Mouse (Mus musculus): ENCODE data around the gene Ano1.

Gene Ano1

DNA sequence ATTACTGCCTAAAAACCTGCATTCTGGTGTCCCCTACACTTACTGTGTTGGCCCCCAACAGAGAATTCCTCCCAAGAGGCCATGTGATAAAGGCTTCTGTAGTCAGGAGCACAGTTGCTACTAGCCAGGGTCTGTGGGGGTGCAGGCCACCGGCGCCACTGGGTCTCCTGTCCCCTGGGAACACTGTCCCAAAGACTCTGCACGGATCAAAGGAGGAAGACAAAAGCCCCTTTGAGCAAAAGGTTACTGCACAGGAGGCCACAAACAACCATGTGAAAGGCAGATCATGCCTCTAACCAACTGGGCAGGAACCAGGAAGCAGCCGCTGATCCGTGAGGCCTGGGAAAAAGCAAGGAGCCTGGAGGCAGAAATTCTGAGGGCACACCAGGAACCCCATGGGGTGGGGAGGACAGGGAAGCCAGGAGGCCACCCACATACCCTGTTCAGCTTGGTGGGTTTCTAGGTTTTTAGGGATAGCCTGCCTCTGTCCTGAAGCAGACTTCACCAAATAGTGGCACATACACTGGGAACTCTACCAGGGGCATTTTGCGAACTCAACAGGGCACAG, 151.4 kb downstream of the Ano1 start:
- in situ Hi-C loops (cut with MboI; ENCODE audit: unreplicated experiment in 2 of 2): no loop called here

DNA sequence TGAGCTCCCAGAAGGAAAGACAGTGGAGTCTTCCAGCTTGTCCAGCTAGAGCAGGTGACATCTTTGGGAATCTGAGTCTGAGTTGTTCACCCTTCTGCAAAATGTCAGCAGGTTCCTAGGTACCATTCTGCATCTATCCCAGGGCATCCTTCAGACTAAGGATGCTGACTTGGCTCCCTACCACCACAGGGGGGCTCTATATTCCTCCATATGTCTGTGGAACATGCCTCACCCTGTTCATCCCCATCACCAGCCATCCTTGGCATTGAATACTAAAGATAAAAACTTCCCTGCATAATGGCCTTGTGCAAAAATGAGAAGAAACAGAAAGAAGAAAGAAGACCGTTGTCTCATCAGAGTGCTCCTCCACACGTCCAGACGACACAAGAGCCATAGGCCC, 162.3 kb downstream of the Ano1 start:
- in situ Hi-C loops (cut with MboI; ENCODE audit: unreplicated experiment in 2 of 2): loop anchor here (5.0 to 25.0 kb wide), 4 partner anchors 188 to 755 kb away; no protein-coding TSS in a partner anchor

DNA sequence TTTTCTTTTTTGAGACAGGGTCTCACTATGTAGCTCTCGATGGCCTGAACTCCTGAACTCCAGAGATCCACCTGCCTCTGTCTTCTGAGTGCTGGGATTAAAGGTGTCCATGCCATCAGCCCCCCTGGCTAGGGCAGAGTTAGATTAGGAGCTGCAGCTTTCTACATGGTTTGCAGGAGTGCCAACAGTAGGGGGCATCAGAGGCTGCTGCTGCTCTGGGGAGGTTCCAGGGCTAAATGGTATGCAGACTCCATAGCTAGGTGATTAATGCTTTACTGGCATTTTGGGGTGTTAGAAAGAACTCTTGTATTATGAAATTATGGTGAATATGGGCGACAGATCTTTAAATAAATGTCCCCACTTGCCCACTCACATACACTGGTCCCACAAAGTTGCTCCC, 164.5 kb downstream of the Ano1 start:
- in situ Hi-C loops (cut with MboI; ENCODE audit: unreplicated experiment in 2 of 2): loop anchor here (5.0 to 25.0 kb wide), 4 partner anchors 190 to 752 kb away; no protein-coding TSS in a partner anchor

DNA sequence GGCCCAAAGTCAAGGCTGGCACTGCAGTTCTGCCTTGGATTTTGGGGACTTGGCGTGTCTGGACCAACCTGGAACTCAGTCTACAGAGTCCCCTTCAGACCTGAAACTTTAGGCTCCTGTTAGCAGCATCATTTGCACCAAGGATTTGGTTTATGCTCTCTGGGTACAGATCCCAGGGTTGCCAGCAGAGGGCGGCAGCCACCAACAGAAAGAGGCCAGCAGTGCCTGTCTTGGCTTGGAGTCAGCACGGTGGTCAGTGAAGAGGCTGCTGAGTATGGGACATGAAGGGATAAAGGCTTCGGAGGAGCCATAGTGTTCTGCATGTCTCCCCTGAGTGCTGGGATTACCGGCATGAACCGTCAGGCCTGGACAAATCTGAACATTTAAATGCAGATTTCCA, 166.1 kb downstream of the Ano1 start:
- in situ Hi-C loops (cut with MboI; ENCODE audit: unreplicated experiment in 2 of 2): loop anchor here (5.0 to 25.0 kb wide), 4 partner anchors 192 to 751 kb away; no protein-coding TSS in a partner anchor

DNA sequence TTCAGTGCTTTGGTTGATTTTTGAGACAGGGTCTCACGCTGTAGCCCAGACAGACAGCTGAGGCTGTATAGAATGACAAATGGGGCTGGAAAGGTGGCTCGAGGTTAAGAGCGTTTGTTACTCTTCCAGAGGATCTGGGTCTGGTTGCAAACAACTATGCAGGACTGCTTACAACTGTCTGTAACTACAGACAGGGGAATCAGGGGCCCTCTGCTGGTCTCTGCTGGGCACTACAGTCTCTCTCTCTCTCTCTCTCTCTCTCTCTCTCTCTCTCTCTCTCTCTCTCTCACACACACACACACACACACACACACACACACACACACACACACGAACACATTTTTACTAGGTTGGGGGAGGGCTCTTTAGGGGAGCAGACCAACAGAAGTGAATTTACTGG, 168.2 kb downstream of the Ano1 start:
- in situ Hi-C loops (cut with MboI; ENCODE audit: unreplicated experiment in 2 of 2): loop anchor here (5.0 to 25.0 kb wide), 8 partner anchors 194 to 749 kb away; partner anchors contain the start of gene LTO1 (in 1 of the 2)

DNA sequence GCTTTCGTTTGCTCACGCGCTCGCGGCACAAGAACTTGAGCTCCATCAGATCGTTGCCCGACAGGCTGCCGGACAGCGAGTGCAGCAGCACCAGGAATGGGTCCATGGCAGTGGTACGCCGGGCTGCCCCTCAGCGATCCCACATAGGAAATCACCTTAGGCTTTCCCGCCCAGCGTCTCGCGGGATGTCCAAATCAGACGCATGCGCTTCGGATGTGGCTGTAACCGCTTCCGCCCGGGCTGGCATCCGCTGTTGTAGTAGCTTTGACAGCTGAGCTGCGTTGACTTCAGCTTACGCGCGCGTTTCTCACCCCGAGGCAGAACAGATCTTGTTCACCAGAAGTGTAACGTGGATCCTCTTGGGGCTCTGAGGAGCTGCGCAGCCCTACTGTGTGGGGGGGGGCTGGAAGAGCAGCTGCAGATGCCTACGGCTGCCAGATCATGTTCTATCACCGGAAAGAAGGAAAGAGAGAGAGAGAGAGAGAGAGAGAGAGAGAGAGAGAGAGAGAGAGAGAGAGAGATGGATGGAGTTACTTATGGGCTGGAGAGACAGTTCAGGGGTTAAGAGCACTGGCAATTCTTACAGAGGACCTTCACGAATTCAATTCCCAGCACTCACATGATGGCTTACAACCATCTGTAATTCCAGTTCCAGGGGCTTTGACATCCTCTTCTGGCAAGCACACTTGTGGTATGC, 169.3 kb downstream of the Ano1 start, which contains the start of gene Fadd:
Gene Fadd, minus strand, starts transcription at position 180 of the 697 bp plus-strand sequence.
- in situ Hi-C loops (cut with MboI; ENCODE audit: unreplicated experiment in 2 of 2): loop anchor here (5.0 to 25.0 kb wide), 8 partner anchors 195 to 748 kb away; partner anchors contain the start of gene LTO1 (in 1 of the 2)

DNA sequence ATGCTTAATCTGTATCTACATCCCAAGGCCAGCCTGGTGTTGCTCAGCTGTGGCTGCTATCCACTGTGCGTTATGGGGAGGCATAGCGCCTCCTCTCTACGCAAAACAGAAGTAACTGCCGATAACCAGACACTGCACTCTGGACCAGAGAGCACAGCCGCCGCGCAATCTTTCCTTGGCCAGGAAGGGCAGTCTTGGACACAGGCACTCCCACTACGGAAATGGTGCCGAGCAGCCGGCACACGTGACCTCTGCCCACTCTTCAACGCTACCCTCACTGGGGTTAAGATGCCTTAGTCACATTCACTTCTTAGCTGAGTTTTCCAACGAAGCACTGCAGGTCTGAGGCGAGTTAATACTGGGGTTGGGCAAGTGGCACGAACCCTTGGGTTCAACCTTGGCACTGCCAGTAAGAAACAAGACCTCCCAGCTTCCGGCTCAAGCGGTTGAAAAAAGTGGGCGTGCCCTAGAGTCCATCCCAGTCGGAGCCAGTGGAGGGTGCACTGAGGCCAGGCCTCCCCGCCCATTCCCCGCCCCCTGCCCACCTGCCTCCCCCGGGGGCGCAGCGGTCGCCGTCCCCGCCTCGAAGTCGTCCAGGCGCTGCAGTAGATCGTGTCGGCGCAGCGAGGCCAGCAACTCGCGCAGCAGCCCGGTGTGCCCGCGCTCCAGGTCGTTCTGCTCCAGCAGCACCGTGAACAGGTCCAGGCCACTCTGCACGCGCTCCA, 170.1 kb downstream of the Ano1 start:
- in situ Hi-C loops (cut with MboI; ENCODE audit: unreplicated experiment in 2 of 2): loop anchor here (5.0 to 25.0 kb wide), 8 partner anchors 196 to 747 kb away; partner anchors contain the start of gene LTO1 (in 1 of the 2)

DNA sequence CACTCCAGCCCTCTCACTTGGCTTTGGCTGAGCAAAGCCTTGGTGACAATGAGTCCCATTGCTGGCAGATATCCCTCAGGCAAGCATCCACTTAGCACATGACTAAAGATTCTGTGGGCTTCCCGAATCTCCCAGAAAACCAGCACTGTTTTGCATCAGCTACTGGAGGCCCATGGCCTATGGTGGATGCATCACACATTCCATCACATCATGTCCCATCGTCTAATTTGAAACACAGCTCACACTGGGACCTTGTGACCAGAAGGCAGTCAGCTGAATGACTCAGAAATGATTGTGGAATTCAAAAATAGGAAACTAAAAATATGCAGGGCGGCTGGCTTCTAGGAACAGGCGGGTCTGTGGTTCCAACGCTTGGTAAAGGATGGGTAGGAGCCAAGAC, 173.9 kb downstream of the Ano1 start:
- in situ Hi-C loops (cut with MboI; ENCODE audit: unreplicated experiment in 2 of 2): loop anchor here in 1 of 2 experiments (25.0 kb wide), 1 partner anchor 491 kb away; no protein-coding TSS in a partner anchor

DNA sequence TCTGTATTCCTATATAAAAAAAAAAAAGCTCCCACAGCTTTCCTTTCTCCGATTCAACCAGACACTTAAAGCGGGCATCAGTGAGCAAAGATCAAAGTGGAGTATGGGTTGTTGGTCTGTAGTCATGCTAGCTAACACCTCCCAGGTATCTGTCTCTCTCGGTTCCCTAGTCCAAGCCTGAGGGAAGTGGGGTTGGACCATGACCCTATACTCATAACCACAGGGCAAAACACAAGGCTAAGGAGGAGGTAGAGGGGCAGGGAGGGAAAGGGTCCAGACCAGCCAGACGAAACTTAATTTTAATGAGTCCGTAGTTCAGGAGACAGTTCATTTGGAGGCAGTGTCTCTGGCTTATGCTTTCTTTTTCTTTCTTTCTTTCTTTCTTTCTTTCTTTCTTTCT, 179.5 kb downstream of the Ano1 start:
- in situ Hi-C loops (cut with MboI; ENCODE audit: unreplicated experiment in 2 of 2): loop anchor here (25.0 kb wide), 1 partner anchor 1510 kb away; the partner anchor contains the start of genes Cd81 (in 2 of the 2) and Tssc4 (in 2 of the 2)

DNA sequence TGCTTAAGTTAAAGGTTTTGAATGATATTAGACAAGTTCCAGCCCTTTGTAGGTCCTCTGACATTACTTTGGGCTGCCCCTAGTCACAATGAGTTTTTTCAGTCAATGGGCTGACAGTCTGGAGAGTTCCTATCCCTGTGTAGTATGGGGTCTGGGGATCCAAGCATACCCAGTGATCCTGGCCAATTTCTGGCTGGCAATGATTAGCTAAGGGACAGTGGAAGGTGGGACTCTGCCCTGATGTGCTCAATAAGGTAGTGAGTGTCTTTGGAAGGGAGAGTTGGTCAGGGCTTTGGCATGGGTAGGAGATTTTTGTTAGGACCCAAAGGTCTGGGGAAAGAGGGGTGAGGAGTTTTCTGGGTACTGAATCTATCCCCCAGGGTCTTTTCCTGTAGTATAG, 180.2 kb downstream of the Ano1 start:
- in situ Hi-C loops (cut with MboI; ENCODE audit: unreplicated experiment in 2 of 2): loop anchor here (25.0 kb wide), 1 partner anchor 1509 kb away; the partner anchor contains the start of genes Cd81 (in 2 of the 2) and Tssc4 (in 2 of the 2)

DNA sequence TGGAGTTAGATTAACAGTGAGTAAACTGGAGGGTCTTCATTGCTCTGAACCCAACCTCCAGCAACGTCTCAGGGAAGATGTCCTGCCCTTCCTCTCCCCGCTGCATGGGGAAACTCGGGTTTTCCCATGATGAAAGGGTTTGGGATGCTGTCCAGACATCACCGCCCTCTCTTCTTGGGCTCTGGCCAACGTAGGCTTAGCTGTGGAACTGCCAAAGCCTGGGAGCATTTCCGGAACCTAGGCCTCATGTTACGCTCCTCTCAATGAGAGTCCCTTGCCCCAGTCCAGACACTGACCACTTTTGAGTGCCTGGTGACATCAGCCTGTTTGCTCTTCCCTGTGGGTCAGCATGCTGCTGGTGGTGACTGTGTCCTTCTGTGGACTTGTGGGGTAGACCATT, 182.3 kb downstream of the Ano1 start:
- in situ Hi-C loops (cut with MboI; ENCODE audit: unreplicated experiment in 2 of 2): loop anchor here (25.0 kb wide), 1 partner anchor 1507 kb away; the partner anchor contains the start of genes Cd81 (in 2 of the 2) and Tssc4 (in 2 of the 2)

DNA sequence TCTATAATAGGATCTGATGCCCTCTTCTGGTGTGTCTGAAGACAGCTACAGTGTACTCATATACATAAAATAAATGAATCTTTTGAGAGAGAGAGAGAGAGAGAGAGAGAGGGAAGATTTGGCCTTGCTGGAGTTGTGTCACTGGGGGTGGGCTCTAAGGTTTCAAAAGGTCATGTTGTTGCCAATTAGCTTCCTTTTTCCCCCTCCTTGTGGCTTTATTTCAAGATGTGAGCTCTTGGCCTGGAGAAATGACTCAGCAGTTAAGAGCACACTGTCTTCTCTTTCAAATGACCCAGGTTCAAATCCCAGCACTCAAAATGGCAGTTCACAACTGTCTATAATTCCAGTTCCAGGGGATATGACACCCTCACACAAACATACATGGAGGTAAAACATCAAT, 183.7 kb downstream of the Ano1 start:
- in situ Hi-C loops (cut with MboI; ENCODE audit: unreplicated experiment in 2 of 2): loop anchor here (25.0 kb wide), 1 partner anchor 1506 kb away; the partner anchor contains the start of genes Cd81 (in 2 of the 2) and Tssc4 (in 2 of the 2)

DNA sequence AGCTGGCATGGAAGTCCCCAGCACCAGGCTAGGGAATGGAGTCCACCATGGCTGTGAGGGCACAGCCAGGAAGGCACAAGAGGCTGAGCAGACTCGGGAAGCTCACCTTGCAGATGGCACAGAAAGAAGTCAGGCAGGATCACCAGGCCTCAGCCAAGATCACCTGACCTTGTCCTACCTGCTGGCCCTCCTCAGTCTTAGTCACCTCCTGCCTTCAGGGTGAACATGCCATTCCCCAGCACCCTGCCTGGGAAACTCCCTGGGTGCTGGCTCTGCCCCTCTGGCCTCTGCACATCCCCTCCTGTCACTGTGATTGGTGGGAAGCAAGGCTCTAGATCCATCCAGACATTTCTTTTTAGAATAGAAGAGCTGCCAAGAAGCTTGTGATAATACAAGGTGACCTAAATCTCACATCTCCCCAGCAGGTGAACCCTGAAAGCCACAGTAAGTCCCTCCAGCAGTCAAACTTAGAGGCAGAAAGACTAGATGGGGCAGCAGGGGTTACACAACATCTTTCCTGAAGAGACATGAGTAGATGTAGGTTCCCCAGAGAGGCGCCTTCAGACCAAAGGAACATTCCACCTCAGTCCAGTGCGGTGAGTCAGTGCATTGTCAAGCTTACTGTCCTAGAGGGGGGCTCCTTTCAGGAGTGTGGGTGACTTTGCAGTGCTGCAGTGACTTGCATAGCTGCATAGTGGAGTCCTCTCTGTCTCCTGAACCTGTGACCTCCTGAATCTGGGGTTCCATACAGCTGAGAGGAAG, 184.7 kb downstream of the Ano1 start:
- in situ Hi-C loops (cut with MboI; ENCODE audit: unreplicated experiment in 2 of 2): loop anchor here (25.0 kb wide), 1 partner anchor 1505 kb away; the partner anchor contains the start of genes Cd81 (in 2 of the 2) and Tssc4 (in 2 of the 2)

DNA sequence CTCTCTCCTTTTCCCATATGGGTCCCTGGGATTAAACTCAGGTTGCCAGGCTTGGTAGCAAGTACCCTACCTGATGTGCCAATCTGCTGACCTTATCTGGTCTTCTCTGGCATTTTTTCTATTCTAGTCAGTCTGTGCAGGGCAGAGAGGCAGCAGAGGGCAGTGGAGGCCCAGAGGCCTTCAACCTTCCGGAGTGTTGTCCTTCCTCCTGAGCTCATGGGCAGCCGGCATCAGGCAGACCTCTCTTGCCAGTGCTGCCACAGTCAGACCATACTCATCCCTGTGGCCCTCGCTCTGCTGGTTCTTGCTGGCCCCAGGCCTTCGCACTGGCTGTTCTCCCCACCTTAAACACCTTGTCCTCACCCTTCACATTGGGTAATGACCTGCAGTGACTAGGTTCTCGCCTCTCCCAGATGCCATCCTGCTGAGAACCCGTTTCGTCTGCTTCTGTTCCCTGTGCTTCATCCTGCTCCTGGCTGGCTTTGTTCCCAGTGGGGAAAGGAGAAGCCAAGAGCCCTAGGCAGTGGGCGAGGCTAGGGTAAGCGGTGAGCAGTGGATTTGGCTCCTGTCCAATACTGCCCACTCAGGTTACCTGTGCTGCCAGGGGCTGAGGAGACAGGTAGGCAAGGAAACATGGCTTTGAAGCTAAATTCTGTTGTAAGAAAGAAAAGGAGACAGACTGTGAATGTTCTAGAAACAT, 188.2 kb downstream of the Ano1 start:
- in situ Hi-C loops (cut with MboI; ENCODE audit: unreplicated experiment in 2 of 2): loop anchor here (25.0 kb wide), 1 partner anchor 1501 kb away; the partner anchor contains the start of genes Cd81 (in 2 of the 2) and Tssc4 (in 2 of the 2)

DNA sequence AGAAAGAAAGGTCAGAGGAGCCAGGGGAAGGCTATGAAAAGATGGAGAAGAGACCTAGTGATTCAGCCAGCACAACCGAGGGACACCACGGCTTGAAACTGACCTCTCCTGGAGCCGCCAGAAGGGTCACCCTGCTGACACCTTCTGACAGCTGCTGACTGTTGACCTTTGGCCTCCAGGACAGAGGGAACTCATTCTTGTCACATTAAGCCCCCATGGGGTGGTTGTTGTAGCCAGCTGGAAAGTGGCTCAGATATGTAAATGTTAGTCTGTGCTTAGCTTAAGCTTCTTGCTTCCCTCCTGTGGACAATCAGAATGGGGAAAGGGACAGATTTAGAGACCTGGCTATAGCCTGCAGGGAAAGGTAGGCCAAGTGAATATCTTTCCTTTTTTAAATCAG, 189.8 kb downstream of the Ano1 start:
- in situ Hi-C loops (cut with MboI; ENCODE audit: unreplicated experiment in 2 of 2): loop anchor here (25.0 kb wide), 1 partner anchor 1500 kb away; the partner anchor contains the start of genes Cd81 (in 2 of the 2) and Tssc4 (in 2 of the 2)

DNA sequence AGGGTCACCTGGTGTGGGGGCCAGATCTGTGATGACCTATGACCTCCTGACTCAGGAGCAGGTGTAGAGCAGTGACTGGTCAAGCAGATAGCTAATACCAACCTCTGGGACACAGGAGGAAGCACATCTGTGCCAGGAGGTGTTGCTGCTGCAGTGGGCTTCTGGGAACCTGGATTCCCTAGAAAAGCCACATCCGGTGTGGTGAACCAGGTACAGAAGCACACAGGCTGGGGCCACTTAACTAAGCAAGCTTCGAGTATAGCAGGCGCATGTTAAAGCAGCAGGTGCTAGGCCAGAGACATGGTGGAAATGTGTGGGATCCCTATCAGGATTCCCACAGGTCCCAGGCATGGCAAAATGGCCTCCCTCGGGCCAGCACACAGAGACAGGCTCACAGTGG, 191.2 kb downstream of the Ano1 start:
- in situ Hi-C loops (cut with MboI; ENCODE audit: unreplicated experiment in 2 of 2): loop anchor here (25.0 kb wide), 1 partner anchor 1498 kb away; the partner anchor contains the start of genes Cd81 (in 2 of the 2) and Tssc4 (in 2 of the 2)

DNA sequence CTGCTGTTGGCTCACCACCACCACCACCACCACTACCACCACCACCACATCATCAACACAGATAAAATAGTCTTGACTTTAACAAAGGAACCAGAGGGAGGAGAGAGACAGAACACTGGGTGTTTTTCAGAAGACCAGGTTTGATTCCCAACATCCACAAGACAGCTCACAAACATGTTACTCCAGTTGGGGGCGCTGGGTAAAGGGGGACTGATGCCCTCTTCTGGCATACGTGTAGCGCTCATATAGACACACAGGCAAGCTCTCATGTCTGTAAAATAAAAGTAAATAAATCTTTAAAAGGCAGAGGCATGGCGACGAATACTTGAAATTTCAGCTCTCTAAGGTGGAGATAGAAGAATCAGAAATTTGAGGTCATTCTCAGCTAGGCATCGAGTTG, 193.2 kb downstream of the Ano1 start:
- in situ Hi-C loops (cut with MboI; ENCODE audit: unreplicated experiment in 2 of 2): loop anchor here (10.0 to 25.0 kb wide), 2 partner anchors 734 to 1496 kb away; partner anchors contain the start of genes Cd81 (in 2 of the 2), Tssc4 (in 2 of the 2), Dhcr7 (in 1 of the 2) and Nadsyn1 (in 1 of the 2)

DNA sequence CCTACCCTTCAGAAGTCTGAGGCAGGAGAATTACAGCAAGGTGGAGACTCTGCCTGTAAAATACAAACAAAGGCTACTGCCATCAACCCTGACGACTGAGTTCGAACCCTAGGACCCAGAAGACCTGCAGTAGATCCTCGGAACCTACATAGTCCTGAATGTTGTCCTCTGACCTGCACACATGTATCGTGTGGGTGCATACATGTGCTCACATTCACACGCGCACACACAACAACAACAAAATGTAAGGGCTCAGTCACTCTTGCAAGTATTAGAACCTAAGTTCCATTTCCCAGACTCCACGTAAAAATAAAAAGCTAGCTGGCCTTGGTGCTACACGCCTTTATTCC, 197.7 kb downstream of the Ano1 start:
- in situ Hi-C loops (cut with MboI; ENCODE audit: unreplicated experiment in 2 of 2): loop anchor here (10.0 to 25.0 kb wide), 2 partner anchors 729 to 1492 kb away; partner anchors contain the start of genes Cd81 (in 2 of the 2), Tssc4 (in 2 of the 2), Dhcr7 (in 1 of the 2) and Nadsyn1 (in 1 of the 2)
